Mouse (Mus musculus) CH12F3 (cell line): Measurements from ENCODE around the gene Fads3.

Source experiments
- in situ Hi-C: fragments of 300-500 bp; cut with MboI; formaldehyde crosslinking; loops from 2 replicates; pipeline ENCODE4 v1.14.3; 2020; ENCODE audit warnings: low sequenced_read_pairs

Fads3 gene

DNA sequence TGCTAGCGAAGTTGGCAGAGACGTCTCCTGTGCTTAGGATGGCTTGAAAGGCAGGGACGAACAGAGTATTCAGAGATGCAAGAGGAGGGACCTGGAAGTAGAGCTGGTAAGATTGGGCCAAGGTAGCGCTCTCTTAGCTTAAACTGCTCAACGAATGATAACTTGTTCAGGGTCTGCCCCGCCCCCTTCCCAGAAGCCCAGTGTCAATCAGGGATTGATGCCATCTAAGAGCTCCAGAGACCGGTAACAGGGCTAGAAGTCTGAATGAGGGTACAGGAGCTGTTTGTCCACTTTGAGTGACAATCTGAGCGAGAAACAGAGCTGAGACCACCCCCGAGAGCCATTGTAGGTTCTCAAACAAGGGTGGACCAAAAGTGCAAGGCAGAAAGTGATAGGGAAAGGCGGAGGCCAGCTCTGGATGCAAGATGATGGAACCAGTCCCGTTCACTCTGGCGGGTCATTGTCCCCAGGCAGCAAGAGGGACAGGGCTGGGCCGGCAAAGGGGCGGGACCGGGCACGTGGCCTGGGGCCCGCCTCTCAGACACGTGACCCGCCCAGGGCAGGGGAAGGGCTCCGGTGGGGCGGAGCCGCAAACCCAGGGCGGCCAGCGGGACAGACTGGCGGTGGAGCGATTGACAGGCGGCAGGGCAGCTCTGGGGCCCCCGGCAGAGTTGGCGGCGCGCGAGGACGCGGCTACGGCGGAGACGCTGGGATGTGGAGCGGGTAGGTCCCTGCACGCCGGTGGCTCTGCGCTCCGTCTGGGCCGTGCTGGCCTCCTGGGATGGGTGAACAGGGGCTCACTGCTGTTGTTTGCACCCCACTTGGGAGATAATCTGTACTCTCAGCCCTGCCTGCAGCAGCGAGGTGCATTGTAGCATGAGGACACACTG is 23.5 kb upstream of the Fads3 start:
- in situ Hi-C loops: loop anchor here (25.0 kb wide), 1 partner anchor 169 kb away; the partner anchor contains the start of gene Fads1

DNA sequence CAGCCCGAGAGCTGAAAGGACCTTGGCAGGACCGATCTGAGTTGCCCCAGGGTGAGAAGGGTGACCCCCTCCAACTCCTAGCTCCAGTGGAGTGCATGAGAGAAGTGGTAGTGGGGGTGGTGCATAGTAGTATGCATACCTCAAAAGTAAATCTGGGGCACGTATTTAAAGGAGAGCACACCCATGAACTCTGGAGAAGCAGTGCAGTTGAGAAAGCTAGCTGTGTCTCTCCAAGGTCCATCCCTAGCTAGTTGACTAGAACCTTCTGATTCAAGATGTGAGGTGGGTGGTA is 22.9 kb upstream of the Fads3 start:
- in situ Hi-C loops: loop anchor here (25.0 kb wide), 1 partner anchor 169 kb away; the partner anchor contains the start of gene Fads1

DNA sequence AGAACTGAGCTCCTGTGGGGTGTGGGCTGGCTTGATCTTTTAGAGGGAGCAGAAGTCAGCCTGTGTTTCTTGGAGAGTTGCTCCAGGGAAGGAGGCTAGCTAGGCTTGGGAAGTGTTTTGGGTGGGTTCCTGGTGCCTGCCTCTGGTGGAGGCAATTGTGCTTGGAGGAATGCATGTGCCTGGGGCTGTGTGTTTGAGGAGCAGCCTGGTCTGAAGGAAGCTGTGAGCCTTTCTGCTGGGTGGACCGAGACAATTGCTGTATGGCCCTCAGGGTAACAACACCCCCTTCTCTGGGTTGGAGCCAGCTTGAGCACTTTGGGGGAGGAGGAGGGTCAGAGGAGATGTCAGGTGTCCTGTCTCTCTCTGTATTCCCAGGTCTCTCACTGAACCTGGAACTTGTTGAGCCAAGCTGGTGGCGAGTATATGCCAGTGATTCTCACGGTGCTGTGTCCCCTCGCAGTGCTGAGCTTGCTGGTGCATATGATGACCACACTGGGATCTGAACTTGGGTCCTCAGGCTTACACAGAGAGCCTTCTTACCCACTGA is 22.1 kb upstream of the Fads3 start:
- in situ Hi-C loops: loop anchor here (25.0 kb wide), 1 partner anchor 168 kb away; the partner anchor contains the start of gene Fads1

DNA sequence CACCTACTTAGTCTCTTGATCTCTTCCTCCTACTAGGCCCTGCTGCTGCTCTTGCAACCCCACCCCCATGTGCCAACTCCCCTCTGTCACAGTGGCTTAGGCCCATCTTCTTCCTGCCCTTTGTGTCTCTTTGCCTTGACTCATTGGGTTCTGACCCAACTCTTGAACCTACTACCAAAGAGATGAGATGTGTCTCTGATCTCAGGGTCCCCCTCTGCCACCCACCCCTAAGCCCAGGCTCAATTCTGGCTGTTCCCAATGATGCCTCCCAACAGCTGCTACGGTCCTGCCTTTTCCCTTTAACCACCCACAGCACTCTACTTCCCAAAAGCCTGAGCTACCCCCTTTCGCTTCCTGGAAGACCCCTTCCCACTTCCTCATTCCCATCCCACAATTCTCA is 19.4 kb upstream of the Fads3 start:
- in situ Hi-C loops: loop anchor here (25.0 kb wide), 1 partner anchor 165 kb away; the partner anchor contains the start of gene Fads1

DNA sequence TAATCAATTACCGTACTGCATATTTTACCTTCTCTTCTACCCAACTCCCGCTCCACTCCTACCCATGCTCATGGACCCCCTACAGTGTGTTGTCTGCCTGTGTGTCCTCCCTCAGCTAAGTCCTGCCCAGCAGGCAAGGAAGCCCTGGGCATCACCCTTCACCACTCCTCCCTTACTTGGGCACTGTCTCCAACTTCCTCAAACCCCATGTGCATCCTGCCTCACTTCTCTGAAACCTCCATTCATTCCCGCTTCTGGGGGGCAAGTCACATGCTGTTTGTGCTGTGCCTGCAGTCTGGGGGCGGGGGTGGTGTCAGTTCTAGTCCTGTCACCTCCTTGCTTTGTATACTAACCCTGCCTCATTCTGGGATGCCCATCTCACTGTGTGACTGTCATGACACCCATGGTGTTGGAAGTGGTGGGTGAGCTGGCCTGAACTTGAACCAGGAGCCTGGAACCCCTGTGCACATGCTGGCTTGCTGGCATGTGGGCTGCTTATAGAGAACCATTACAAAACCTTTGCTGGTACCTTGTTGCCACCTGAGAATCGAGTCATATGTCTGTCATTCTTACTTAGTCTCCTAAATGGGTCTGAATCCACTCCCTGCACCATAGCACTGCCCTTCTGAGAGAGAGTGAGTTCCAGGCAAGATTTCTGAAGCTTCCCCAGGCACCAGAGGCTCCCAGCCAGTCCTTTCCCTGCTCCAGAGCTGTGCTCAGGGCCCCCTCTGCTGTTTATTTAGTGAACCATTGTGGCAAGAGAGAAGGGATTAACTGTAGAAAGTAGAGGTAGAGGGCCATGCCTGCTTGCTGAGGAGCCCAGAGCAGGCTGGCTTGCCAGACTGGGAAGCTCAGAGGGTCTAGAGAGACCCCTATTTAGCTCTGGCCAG is 18.7 kb upstream of the Fads3 start:
- in situ Hi-C loops: loop anchor here (25.0 kb wide), 1 partner anchor 165 kb away; the partner anchor contains the start of gene Fads1

DNA sequence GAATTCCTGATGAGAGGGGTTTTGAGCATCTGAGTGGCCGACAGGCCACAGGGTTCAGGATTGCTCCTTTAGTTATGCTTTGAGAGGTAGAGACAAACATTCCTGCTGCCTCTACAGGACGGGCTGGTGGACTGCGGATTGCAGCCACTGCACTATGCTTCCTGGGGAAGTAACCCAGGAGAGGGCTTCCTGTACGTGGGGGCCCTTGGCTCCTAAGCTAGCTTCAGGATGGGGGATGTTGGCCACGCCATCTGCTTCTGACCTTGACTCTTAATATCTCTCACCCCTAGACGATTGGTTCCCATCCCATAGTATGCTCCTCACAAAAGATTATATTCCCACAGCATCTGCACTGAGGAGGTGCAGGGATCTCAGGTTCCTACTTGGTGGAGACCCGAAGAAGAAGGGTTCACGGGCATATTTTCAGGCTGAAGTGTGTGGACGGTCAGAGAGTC is 18.0 kb upstream of the Fads3 start:
- in situ Hi-C loops: loop anchor here (25.0 kb wide), 1 partner anchor 164 kb away; the partner anchor contains the start of gene Fads1

DNA sequence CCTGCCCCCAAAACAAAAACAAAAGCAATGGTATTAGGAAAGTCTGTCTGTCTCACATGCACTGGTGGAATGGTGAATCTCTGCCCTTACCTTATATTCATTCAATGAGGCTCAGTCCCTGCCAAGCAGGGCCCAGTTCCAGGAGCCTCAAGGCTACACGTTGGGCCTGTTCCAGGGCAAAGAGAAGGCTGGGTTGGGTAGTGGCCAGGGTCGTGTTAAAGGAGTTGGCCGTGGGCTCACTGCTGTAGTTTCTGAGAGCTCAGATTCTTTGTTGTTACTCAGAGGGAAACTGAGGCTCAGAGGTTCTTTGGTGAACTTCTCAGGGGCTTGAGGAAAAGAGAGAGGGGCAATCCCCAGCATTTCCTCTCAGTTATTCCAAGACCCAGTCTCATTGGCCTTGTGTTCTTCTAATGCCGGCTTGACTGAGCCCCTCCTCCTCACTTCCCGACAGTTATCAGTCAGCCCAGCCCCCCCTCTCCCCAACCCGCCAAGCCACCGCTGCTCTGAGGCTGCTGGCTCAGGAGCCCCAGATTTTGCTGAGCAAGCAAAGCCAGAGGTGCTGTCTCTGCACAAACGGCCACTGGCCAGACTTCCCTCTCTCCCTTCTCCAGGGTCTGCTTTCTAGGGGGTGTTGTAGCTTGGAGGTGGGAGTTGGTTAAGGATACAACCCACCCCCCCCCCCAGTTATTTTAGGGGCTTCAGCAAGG is 16.0 kb upstream of the Fads3 start:
- in situ Hi-C loops: no loop called here

DNA sequence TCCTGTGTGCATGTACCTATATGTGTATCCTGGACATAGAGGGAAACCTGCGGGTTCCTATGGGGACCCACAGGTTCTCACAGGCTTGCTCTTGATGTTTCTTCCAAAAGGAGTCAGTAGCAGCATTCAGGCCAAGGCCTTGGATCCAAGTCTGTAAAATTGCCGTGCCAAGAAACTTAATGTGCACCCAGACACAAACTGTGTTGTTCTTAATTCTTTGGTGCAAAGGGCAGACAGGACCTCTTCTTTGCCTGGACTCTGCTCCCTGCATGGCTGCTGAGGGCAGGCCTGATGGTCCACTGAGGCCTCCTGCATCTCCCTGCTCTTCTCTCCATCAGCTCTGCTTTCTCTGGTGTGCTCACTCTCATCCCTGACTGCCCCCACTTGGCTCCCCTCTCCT is 11.6 kb upstream of the Fads3 start:
- in situ Hi-C loops: loop anchor here (5.0 kb wide), 2 partner anchors 32 to 117 kb away; no protein-coding TSS in a partner anchor

DNA sequence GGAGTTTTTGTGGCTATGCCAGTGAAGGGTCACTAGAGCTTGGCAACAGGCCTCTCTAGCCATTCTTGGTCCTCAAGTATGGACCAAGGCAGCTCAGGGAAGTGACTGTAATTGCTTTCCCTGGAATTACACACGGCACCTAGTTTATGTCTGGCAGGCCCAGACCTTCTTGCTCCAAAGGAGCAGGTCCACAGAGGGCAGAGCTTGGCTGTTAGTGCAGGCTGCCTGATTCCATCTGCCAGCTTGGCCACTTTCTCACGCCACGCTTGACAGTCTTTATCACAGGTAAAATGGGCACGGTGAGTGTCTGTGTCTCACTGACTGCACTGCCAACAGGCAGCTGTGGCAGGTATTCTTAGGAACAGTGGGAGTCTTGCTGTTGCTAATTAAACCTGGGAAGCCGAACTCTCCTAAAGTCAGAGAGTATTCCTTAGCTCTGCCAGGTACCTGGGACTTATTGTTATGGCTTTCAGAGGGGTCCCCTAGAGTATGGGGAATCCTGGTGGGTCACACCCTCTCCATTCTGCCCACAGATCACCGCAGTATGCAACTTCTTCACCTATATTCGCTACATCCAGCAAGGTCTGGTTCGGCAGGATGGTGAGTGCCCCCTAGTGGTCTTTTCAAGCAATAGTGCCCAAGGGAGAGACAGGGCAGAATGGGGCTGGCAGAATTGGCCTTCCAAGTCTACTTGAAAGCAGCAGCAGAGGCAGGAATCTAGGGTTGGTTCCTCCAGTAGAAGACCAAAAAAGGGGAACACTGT is 8.0 kb upstream of the Fads3 start:
- in situ Hi-C loops: loop anchor here (5.0 kb wide), 2 partner anchors 36 to 121 kb away; no protein-coding TSS in a partner anchor

DNA sequence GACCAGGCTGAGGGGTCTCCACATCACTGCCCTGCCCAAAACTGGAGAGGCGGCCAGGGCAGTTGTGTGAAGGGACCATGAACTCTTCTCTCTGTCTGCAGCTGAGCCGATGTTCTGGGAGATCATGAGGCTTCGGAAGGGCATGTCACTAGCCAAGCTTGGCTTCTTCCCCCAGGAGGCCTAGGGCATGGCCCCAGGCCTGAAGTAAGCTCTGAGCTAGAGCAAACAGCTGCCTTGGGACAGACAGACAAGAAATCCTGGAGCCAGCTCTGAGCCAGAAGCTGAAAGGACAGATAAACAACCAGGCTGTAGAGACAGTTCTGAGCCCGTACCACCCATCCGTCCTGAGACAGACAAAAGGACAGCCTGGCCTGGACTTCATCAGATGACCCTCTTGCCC is 7.0 kb upstream of the Fads3 start:
- in situ Hi-C loops: loop anchor here (5.0 kb wide), 2 partner anchors 37 to 122 kb away; no protein-coding TSS in a partner anchor

DNA sequence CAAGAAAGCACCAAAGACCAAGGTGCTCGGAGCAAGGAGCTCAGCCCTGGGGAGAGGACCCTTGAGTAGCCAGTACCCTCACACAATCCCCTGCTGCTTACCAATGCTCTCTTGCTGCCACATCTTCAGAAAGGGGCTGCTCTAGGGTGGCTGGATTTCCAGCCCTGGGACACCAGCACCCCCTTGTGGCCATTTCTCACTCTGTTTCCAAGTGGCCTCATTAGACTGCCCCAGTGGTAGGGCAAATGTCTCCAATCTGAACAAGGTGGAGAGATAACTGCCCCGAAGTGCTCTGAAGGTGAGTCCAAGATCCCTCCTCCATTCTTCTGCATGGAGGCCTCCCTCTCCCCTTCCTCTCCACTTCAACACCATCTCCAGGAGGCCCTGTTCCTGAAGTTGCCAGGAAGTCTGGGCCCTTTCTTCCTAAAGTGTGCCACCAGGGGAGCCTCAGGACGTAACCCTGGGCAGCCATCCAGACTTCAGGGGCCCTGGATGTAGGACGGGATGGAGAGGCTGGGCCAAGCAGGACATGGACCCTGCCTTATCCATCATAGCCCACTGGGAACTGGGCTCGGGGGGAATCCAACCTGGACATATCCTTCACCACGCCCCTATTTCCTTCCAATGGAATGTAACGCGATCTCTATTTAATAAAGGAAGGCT is 6.5 kb upstream of the Fads3 start:
- in situ Hi-C loops: loop anchor here (5.0 kb wide), 2 partner anchors 38 to 123 kb away; no protein-coding TSS in a partner anchor

DNA sequence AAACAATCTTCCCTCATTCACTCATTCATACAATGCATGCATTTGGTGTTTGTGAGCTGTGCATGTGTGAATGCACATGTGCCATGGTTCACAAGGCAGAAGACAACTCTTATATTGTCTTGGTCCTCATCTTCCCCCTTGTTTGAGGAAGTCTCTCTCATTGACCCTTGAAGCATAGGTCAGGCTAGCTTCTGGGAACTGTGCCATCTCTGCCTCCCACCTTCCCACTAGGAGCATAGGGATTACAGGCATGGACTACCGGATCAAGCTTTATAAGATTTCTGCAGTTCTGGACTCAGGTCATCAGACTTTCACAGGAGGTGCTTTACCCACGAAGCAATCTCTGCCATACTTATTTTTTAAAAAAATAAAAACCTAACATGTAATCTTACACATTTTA is 3.8 kb upstream of the Fads3 start:
- in situ Hi-C loops: no loop called here

DNA sequence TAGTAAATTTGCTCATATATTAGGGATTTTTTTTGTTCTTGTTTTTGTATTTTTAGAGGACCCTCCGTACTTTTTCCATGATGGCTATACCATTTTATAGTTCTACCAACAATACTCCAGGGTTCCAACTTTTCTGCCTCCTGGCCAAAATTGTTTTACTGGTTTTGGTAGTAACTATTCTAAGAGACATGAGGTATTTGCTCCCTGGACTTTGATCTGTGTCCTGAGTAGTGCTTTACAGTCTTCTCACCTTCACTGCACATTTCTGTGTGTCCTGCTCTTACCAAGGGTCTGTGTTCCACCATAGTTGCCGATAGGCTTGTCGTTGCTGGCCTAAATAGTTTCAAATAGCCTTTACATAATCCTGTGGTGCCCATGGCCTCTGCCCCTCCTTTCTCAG is 3.0 kb upstream of the Fads3 start:
- in situ Hi-C loops: no loop called here

DNA sequence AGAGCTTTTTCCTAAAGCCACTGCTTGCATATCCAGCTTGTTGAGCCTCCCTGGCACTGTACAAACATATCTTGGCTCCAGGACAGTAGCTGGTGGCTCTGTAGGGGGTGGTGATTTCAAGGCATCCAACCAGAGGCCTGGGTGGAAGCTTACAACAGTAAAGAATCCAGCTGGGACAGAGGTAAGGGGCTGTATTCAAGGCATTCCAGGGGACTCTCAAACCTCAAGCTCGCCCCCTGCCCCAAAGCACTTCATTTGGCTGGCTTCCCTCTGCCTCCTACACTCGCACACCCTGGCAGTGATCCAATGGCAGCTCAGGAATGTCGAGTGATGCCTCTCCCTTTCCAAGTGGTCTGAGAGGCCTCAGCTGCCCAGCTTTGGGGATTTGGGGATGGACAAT is 2.5 kb upstream of the Fads3 start:
- in situ Hi-C loops: no loop called here

DNA sequence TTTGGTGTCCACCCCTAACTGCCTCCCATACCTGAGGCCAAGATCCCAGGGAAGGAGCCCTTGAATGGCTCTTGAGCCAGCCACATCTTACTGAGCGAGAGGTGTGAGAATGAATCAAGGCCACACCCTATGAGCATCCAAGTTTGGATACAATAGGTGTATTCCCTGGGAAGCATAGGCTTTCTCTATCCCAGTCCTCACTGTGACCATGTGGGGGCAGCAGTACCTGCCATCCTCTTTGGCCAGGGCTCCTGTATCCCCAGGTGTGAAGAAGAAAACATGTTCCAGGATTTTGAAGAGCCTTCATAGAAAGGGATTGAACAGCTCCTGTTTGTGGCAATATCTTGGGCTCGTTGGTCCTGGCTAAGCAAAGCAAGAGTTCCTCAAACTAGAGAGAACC is 1.8 kb upstream of the Fads3 start:
- in situ Hi-C loops: no loop called here

DNA sequence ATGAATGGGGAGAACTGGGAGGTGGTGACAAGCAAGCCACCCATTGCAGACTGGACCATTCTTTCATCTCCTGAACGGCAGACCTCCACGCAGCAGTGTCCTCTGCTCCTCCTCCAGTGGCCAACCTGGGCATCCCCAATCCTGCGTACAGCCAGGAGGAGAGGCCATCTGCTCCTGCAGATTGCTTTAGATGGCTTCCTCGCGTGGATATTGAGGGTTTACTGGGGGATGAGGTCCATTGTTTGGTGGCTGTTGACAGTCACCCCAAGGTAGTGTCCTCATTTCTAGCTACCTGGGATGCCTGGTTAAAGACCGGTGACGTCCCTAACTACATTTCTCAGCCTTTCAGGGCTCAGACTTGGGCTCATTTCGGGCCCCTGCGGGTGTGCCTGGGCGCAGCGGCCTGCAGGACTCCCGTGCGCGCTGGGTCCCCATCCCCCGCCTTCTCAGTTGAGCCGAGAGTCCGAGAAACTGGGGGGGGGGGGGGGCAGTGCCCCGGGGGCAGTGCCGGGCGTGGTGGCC is 442 bp upstream of the Fads3 start:
- in situ Hi-C loops: no loop called here

DNA sequence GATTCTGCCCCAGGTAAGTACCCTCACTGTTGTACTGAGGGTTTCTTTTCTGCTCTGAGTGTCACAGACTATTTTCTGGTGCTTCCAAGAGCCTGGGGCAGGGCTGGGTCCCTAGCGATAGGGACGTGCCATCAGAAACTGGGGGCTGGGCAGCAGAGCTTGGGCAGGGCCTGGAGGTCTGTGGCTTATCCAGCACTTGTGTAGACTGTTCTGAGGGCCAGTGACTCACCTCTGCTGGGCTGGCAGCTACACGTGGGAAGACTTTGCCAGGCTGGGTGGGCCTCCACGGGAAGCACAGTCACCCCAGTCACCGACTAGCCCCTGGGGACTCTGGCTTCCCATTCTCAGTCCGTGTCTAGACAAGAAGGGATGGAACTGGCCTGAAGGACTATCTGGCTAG is 863 bp downstream of the Fads3 start:
- in situ Hi-C loops: no loop called here

DNA sequence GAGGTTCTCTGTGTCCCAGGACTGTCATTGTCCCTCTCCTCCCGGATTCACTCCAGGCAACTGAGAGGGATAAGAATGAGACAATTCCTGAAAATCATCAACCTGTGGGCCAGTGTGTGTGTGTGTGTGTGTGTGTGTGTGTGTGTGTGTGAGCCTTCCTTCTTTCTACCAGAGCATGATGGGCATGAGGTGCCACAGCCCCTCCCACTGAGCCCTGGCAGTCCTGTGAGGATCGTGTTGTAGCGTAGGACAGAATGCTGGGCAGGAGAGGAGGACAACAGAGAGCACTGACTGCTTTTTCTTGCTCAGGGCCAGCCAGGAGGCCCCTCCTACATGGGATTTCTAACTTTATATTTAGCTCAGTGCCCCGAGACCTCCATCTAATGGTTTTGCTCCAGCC is 1.4 kb downstream of the Fads3 start:
- in situ Hi-C loops: no loop called here

DNA sequence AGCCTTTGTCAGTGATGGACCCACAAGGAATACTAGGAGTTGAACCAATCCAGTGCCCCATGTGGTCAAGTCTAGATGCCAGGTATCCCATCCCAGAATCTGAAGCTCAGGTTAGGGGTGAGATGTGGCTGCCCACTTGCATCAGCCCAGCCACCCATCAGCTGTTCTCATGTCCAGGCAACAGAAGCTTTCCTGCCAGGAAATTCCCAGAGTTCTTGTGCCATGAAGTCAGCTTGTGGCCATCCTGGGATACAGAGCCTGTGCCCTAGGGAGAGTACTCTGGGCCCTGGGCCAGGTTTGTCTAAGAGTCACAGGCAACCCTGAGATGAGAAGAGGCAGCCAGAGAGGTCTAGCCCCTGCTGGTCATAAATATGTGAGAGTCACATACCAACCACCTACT is 2.3 kb downstream of the Fads3 start:
- in situ Hi-C loops: no loop called here
